Comparison of ENCODE assay signal across 18 mouse cellular contexts in the genomic region with DNA sequence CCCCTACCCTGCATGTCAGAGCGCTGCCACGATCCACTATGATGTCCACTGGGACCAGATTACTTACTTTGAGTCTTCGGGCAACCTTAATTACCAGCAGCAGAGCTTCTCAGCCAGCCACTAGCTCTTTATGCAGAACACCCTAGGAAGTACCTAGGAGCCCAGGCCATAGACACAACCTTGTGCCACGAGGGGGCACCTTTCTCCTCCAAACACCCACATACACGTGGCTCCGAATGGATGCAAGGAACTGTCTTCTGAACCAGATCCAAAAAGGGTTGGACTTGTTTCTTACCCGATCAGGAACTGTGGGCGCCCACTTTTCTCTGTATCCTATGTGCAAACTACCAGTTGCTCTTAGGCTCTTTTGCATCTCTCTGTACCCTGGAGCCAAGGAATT. TPM values are rescaled to one million over a fixed set of nuclear protein-coding genes. Genes with fewer than 3 reads are reported as not detected.
DNase-seq lines count a peak whose midpoint lies in the region; ATAC-seq and TF ChIP-seq lines count a peak whose summit lies in the region.
"Had no signal": no experiment of that assay in that cellular context is flagged by ENCODE, and none has a peak within 500 bp of the region (broad histone marks: within the 10 kb centered on the region; RNA-seq: fewer than 3 reads in every experiment).

No protein-coding gene starts in this region.

- H3K4me3 ChIP-seq in forebrain, postnatal 0 days (ENCODE audit: low read depth, low read length): no peak overlapping the region
- no peak overlapping the region for H3K4me3 ChIP-seq in forebrain, embryonic 12.5 days (replicated peaks)
- H3K4me3 ChIP-seq in midbrain, postnatal 0 days (ENCODE audit: low read depth, low read length): no peak overlapping the region
- H3K4me3 ChIP-seq in midbrain, embryonic 15.5 days: no peak overlapping the region
- H3K4me3 ChIP-seq in stomach, postnatal 0 days (ENCODE audit: low read depth, low read length): no peak overlapping the region
- no peak overlapping the region for H3K4me3 ChIP-seq in thymus, adult 2 months (ENCODE audit: control insufficient read depth, insufficient read depth, low read length)
- H3K4me3 ChIP-seq: forebrain, embryonic 10.5 days; liver, embryonic 15.5 days had no signal

- no peaks in the 10 kb centered on the region for H3K27me3 ChIP-seq in forebrain, postnatal 0 days (ENCODE audit: insufficient read depth, low read length)
- no peaks in the 10 kb centered on the region for H3K27me3 ChIP-seq in forebrain, embryonic 12.5 days
- H3K27me3 ChIP-seq in midbrain, postnatal 0 days (ENCODE audit: insufficient read depth, low read length): no peaks in the 10 kb centered on the region
- no peaks in the 10 kb centered on the region for H3K27me3 ChIP-seq in midbrain, embryonic 15.5 days (replicated peaks)
- H3K27me3 ChIP-seq in stomach, postnatal 0 days (ENCODE audit: control insufficient read depth, insufficient read depth, low read length): no peaks in the 10 kb centered on the region
- H3K27me3 ChIP-seq in thymus, adult 2 months (ENCODE audit: control insufficient read depth, insufficient read depth, low read length): no peaks in the 10 kb centered on the region
- H3K27me3 ChIP-seq: liver, embryonic 15.5 days had no signal

- 0 out of 2 replicates have a peak, but pooled peaks have one; percentile 3 for TF ChIP-seq CTCF in forebrain, postnatal 0 days (IDR thresholded peaks at IDR 0.05; ENCODE audit: low read depth)
- TF ChIP-seq CTCF in midbrain, postnatal 0 days (IDR thresholded peaks at IDR 0.05): peak; percentile 36
- peak; percentile 34 for TF ChIP-seq CTCF in stomach, postnatal 0 days (IDR thresholded peaks at IDR 0.05; ENCODE audit: low read depth)
- no peak for TF ChIP-seq CTCF in thymus, adult 2 months (IDR thresholded peaks at IDR 0.05; ENCODE audit: borderline replicate concordance, control insufficient read depth, extremely low read depth, insufficient read depth, low read length, poor library complexity)

- TF ChIP-seq POLR2A in thymus, adult 2 months (IDR thresholded peaks at IDR 0.05; ENCODE audit: control insufficient read depth, extremely low read depth, insufficient read depth, low read length, poor library complexity): no peak

- ATAC-seq in forebrain, postnatal 0 days: no peak
- ATAC-seq in forebrain, embryonic 12.5 days (ENCODE audit: low FRiP score): no peak
- ATAC-seq in midbrain, postnatal 0 days (ENCODE audit: low FRiP score): no peak
- no peak for ATAC-seq in midbrain, embryonic 15.5 days (replicated peaks)
- ATAC-seq in stomach, postnatal 0 days (ENCODE audit: low FRiP score, low TSS enrichment): no peak

- no peaks in the 10 kb centered on the region for H3K36me3 ChIP-seq in forebrain, postnatal 0 days (ENCODE audit: insufficient read depth)
- no peaks in the 10 kb centered on the region for H3K36me3 ChIP-seq in forebrain, embryonic 12.5 days (replicated peaks)
- H3K36me3 ChIP-seq in midbrain, postnatal 0 days (ENCODE audit: insufficient read depth, low read length): no peaks in the 10 kb centered on the region
- no peaks in the 10 kb centered on the region for H3K36me3 ChIP-seq in midbrain, embryonic 15.5 days (replicated peaks)
- no peaks in the 10 kb centered on the region for H3K36me3 ChIP-seq in stomach, postnatal 0 days (ENCODE audit: control insufficient read depth, insufficient read depth, low read length)
- no peaks in the 10 kb centered on the region for H3K36me3 ChIP-seq in thymus, adult 2 months (ENCODE audit: control insufficient read depth, insufficient read depth, low read length)
- H3K36me3 ChIP-seq: forebrain, embryonic 10.5 days; liver, embryonic 15.5 days had no signal

- TF ChIP-seq EP300 in stomach, postnatal 0 days (optimal IDR thresholded peaks at IDR 0.05): no peak

- H3K9me3 ChIP-seq in forebrain, postnatal 0 days (ENCODE audit: low read length): no peaks in the 10 kb centered on the region
- H3K9me3 ChIP-seq in forebrain, embryonic 12.5 days: no peaks in the 10 kb centered on the region
- no peaks in the 10 kb centered on the region for H3K9me3 ChIP-seq in midbrain, postnatal 0 days (ENCODE audit: low read length)
- no peaks in the 10 kb centered on the region for H3K9me3 ChIP-seq in midbrain, embryonic 15.5 days
- H3K9me3 ChIP-seq in stomach, postnatal 0 days (ENCODE audit: control insufficient read depth, low read length): no peaks in the 10 kb centered on the region
- H3K9me3 ChIP-seq: forebrain, embryonic 10.5 days; liver, embryonic 15.5 days had no signal

- H3K4me2 ChIP-seq in forebrain, postnatal 0 days (ENCODE audit: low read depth): no peak overlapping the region
- no peak overlapping the region for H3K4me2 ChIP-seq in forebrain, embryonic 12.5 days
- H3K4me2 ChIP-seq in midbrain, postnatal 0 days (ENCODE audit: low read depth, low read length, poor library complexity, severe bottlenecking): no peak overlapping the region
- H3K4me2 ChIP-seq in midbrain, embryonic 15.5 days: no peak overlapping the region
- H3K4me2 ChIP-seq in stomach, postnatal 0 days (replicated peaks; ENCODE audit: low read depth): no peak overlapping the region
- H3K4me2 ChIP-seq: liver, embryonic 15.5 days had no signal

- H3K9ac ChIP-seq in forebrain, postnatal 0 days: no peak overlapping the region
- no peak overlapping the region for H3K9ac ChIP-seq in forebrain, embryonic 12.5 days
- no peak overlapping the region for H3K9ac ChIP-seq in midbrain, postnatal 0 days (replicated peaks; ENCODE audit: low read length, poor library complexity, severe bottlenecking)
- H3K9ac ChIP-seq in midbrain, embryonic 15.5 days: no peak overlapping the region
- H3K9ac ChIP-seq in stomach, postnatal 0 days (ENCODE audit: low read length): no peak overlapping the region
- H3K9ac ChIP-seq: liver, embryonic 15.5 days had no signal

- 50% methylated on average over 8 of the region's 8 CpGs for WGBS in forebrain, postnatal 0 days
- 54% methylated on average over 8 of the region's 8 CpGs for WGBS in forebrain, embryonic 12.5 days
- WGBS in midbrain, postnatal 0 days: 44% methylated on average over 8 of the region's 8 CpGs
- WGBS in midbrain, embryonic 15.5 days: 45% methylated on average over 8 of the region's 8 CpGs
- WGBS in stomach, postnatal 0 days: 45% methylated on average over 8 of the region's 8 CpGs
- WGBS in thymus, adult 2 months: 51% methylated on average over 8 of the region's 8 CpGs

- no peak for DNase-seq in forebrain, postnatal 0 days
- DNase-seq in midbrain, postnatal 0 days (ENCODE audit: low spot score): peak; percentile 0
- DNase-seq in R1 (ENCODE audit: low read depth, low spot score): peak; percentile 13
- peak; percentile 14 for DNase-seq in stomach, postnatal 0 days (ENCODE audit: low spot score)
- DNase-seq in urinary bladder, postnatal 25 days (ENCODE audit: low spot score): no peak
- DNase-seq in thymus, adult 2 months: no peak
- DNase-seq: cerebellum, adult 9-11 months; heart, postnatal 36 days; layer of hippocampus, adult 9-11 months had no signal

- no peaks in the 10 kb centered on the region for H3K4me1 ChIP-seq in forebrain, postnatal 0 days (ENCODE audit: insufficient read depth)
- H3K4me1 ChIP-seq in forebrain, embryonic 12.5 days: no peaks in the 10 kb centered on the region
- H3K4me1 ChIP-seq in midbrain, postnatal 0 days (ENCODE audit: insufficient read depth, low read length): no peaks in the 10 kb centered on the region
- no peaks in the 10 kb centered on the region for H3K4me1 ChIP-seq in midbrain, embryonic 15.5 days
- no peaks in the 10 kb centered on the region for H3K4me1 ChIP-seq in stomach, postnatal 0 days (replicated peaks; ENCODE audit: control insufficient read depth, insufficient read depth)
- no peaks in the 10 kb centered on the region for H3K4me1 ChIP-seq in thymus, adult 2 months (replicated peaks; ENCODE audit: control insufficient read depth, insufficient read depth, low read length)
- H3K4me1 ChIP-seq: forebrain, embryonic 10.5 days; liver, embryonic 15.5 days had no signal

- no peak overlapping the region for H3K27ac ChIP-seq in forebrain, postnatal 0 days (ENCODE audit: low read depth, low read length)
- H3K27ac ChIP-seq in forebrain, embryonic 12.5 days: no peak overlapping the region
- H3K27ac ChIP-seq in midbrain, postnatal 0 days (ENCODE audit: low read depth, low read length): no peak overlapping the region
- no peak overlapping the region for H3K27ac ChIP-seq in midbrain, embryonic 15.5 days
- H3K27ac ChIP-seq in stomach, postnatal 0 days (replicated peaks): no peak overlapping the region
- no peak overlapping the region for H3K27ac ChIP-seq in thymus, adult 2 months (ENCODE audit: control insufficient read depth, insufficient read depth, low read length)
- H3K27ac ChIP-seq: forebrain, embryonic 10.5 days; liver, embryonic 15.5 days; macrophage had no signal

RNA-seq across cellular contexts. Expression of a gene that starts 22.1 kb away (rescaled TPM):
- total RNA-seq in forebrain, postnatal 0 days (2014; rRNA removed): 0.05 TPM in 1 of 2 replicates, not detected in the other
- not detected in 2 replicates for polyA plus RNA-seq in forebrain, postnatal 0 days (2015; fragmentation: Nextera tagmentation; extraction: Ambion mirVana)
- not detected in 2 replicates for polyA plus RNA-seq in forebrain, embryonic 12.5 days (2016; fragmentation: Nextera tagmentation; extraction: Ambion mirVana)
- total RNA-seq in midbrain, postnatal 0 days (2014; rRNA removed): not detected in 2 replicates
- polyA plus RNA-seq in midbrain, postnatal 0 days (2015; fragmentation: Nextera tagmentation; extraction: Ambion mirVana): not detected in 2 replicates
- polyA plus RNA-seq in midbrain, embryonic 15.5 days (2015; fragmentation: Nextera tagmentation; extraction: Ambion mirVana): not detected in 2 replicates
- polyA plus RNA-seq in stomach, postnatal 0 days (2015; fragmentation: Nextera tagmentation; extraction: Ambion mirVana): not detected in 2 replicates
- 0.03 TPM in 2 replicates for polyA plus RNA-seq in thymus, adult 2 months (2012; rRNA removed)
- total RNA-seq: gastrocnemius, adult 8-10 months; heart, postnatal 36 days; left cerebral cortex, postnatal 36 days had no signal
- polyA plus RNA-seq: embryonic facial prominence, embryonic 11.5 days; forebrain, embryonic 10.5 days; intestine, embryonic 14.5 days; liver, embryonic 15.5 days; macrophage had no signal

Comparison
In these comparisons a context has a peak if more than half of its experiments do, and no peak if none do; other contexts are left out.
1. DNase-seq: peak in midbrain, postnatal 0 days (single experiment), R1 (single experiment) and stomach, postnatal 0 days (single experiment); none in forebrain, postnatal 0 days (single experiment), urinary bladder, postnatal 25 days (single experiment) and thymus, adult 2 months (single experiment).